Mouse (Mus musculus): ENCODE results near the gene Slc35d1. TPM values are rescaled to one million over a fixed set of nuclear protein-coding genes. Genes with fewer than 3 reads are reported as not detected.
A peak's percentile ranks its signal among the peaks of the same experiment; 100 is the strongest.

Slc35d1 gene
- polyA plus RNA-seq (2015; fragmentation: Nextera tagmentation; extraction: Ambion mirVana), result 24.1 and 26.6 TPM in 2 replicates

- DNase-seq (ENCODE audit: low spot score), result peak; percentile 82
Measured at GRCm38 (mm10) chr4:103214925-103215820, at the start of gene Slc35d1. Gene Slc35d1 (minus strand): TSS chr4:103215164.

GRCm38 (mm10) chr4:103263812-103264396, 48.9 kb upstream of the Slc35d1 start:
- DNase-seq (ENCODE audit: low spot score), result no peak

GRCm38 (mm10) chr4:103263378-103263777, 48.4 kb upstream of the Slc35d1 start:
- DNase-seq (ENCODE audit: low spot score), result no peak

GRCm38 (mm10) chr4:103258817-103259216, 43.9 kb upstream of the Slc35d1 start:
- DNase-seq (ENCODE audit: low spot score), result peak; percentile 11

- no peak for DNase-seq (ENCODE audit: low spot score)
Measured at GRCm38 (mm10) chr4:103253846-103254245, 38.9 kb upstream of the Slc35d1 start.

- no peak for DNase-seq (ENCODE audit: low spot score)
Measured at GRCm38 (mm10) chr4:103249436-103250085, 34.6 kb upstream of the Slc35d1 start.

GRCm38 (mm10) chr4:103247813-103248212, 32.8 kb upstream of the Slc35d1 start:
- no peak for DNase-seq (ENCODE audit: low spot score)

- no peak for DNase-seq (ENCODE audit: low spot score)
Measured at GRCm38 (mm10) chr4:103247249-103247648, 32.3 kb upstream of the Slc35d1 start.

- DNase-seq (ENCODE audit: low spot score), result no peak
Measured at GRCm38 (mm10) chr4:103232156-103232555, 17.2 kb upstream of the Slc35d1 start.

- no peak for DNase-seq (ENCODE audit: low spot score)
Measured at GRCm38 (mm10) chr4:103222854-103223253, 7.9 kb upstream of the Slc35d1 start.

- DNase-seq (ENCODE audit: low spot score), result peak; percentile 9
Measured at GRCm38 (mm10) chr4:103221789-103222188, 6.8 kb upstream of the Slc35d1 start.

- no peak for DNase-seq (ENCODE audit: low spot score)
Measured at GRCm38 (mm10) chr4:103219011-103219410, 4.0 kb upstream of the Slc35d1 start.

GRCm38 (mm10) chr4:103216046-103216445, 1.1 kb upstream of the Slc35d1 start:
- DNase-seq (ENCODE audit: low spot score), result peak; percentile 26

- peak; percentile 78 for DNase-seq (ENCODE audit: low spot score)
Measured at GRCm38 (mm10) chr4:103214498-103214924, 453 bp downstream of the Slc35d1 start.

- peak; percentile 14 for DNase-seq (ENCODE audit: low spot score)
Measured at GRCm38 (mm10) chr4:103213859-103214497, 986 bp downstream of the Slc35d1 start.

GRCm38 (mm10) chr4:103208553-103208952, 6.4 kb downstream of the Slc35d1 start:
- DNase-seq (ENCODE audit: low spot score), result no peak

- DNase-seq (ENCODE audit: low spot score), result no peak
Measured at GRCm38 (mm10) chr4:103203646-103204045, 11.3 kb downstream of the Slc35d1 start.

- DNase-seq (ENCODE audit: low spot score), result no peak
Measured at GRCm38 (mm10) chr4:103200046-103200445, 14.9 kb downstream of the Slc35d1 start.

GRCm38 (mm10) chr4:103199086-103199485, 15.9 kb downstream of the Slc35d1 start:
- peak; percentile 43 for DNase-seq (ENCODE audit: low spot score)

GRCm38 (mm10) chr4:103197401-103197800, 17.6 kb downstream of the Slc35d1 start:
- DNase-seq (ENCODE audit: low spot score), result no peak

- no peak for DNase-seq (ENCODE audit: low spot score)
Measured at GRCm38 (mm10) chr4:103192421-103192820, 22.5 kb downstream of the Slc35d1 start.
